Mouse (Mus musculus) C2C12 (cell line): Measurements from ENCODE around the gene Tbc1d16. TPM values are rescaled to one million over a fixed set of nuclear protein-coding genes. Genes with fewer than 3 reads are reported as not detected.

ENCODE experiments used
- H3K27me3 ChIP-seq: one replicate; pipeline ENCODE4 v1.6.1; 2011; ENCODE audit not compliant: control insufficient read depth, insufficient read depth, insufficient read length
- H3K36me3 ChIP-seq: one replicate; pipeline ENCODE4 v1.6.1; 2011; ENCODE audit not compliant: control insufficient read depth, insufficient read depth
- H3K4me3 ChIP-seq: one replicate; pipeline ENCODE4 v1.5.1; 2011; ENCODE audit warnings: mild to moderate bottlenecking, control low read depth; ENCODE audit not compliant: poor library complexity, insufficient read depth, severe bottlenecking
- H3K79me2 ChIP-seq: one replicate; pipeline ENCODE4 v1.6.1; 2011; ENCODE audit not compliant: control insufficient read depth, insufficient read depth
- H3K79me3 ChIP-seq: one replicate; pipeline ENCODE4 v1.6.1; 2011; ENCODE audit warnings: low read depth, control low read depth
- H3ac ChIP-seq: one replicate; pipeline ENCODE3; 2011; ENCODE audit warnings: low read depth; ENCODE audit not compliant: control insufficient read depth, insufficient read length
- CEBPB ChIP-seq: IDR thresholded peaks from one replicate; pipeline ENCODE4 v1.6.1; 2011; ENCODE audit warnings: low read depth, mild to moderate bottlenecking, control low read depth, moderate library complexity
- CTCF ChIP-seq: IDR thresholded peaks from one replicate; pipeline ENCODE4 v1.5.1; 2011; ENCODE audit not compliant: control insufficient read depth, insufficient read depth, insufficient read length
- FOSL1 ChIP-seq: IDR thresholded peaks from one replicate; pipeline ENCODE4 v1.8.0; 2011; ENCODE audit warnings: mild to moderate bottlenecking, low read length; ENCODE audit not compliant: poor library complexity, insufficient read depth, severe bottlenecking
- MAX ChIP-seq: IDR thresholded peaks from one replicate; pipeline ENCODE4 v1.6.1; 2011; ENCODE audit warnings: mild to moderate bottlenecking, control low read depth
- MYOD1 ChIP-seq: IDR thresholded peaks from one replicate; pipeline ENCODE4 v1.6.1; 2011; ENCODE audit warnings: low read depth; ENCODE audit not compliant: control insufficient read depth, insufficient read length
- MYOG ChIP-seq: IDR thresholded peaks from one replicate; pipeline ENCODE4 v1.6.1; 2011; ENCODE audit not compliant: control insufficient read depth, insufficient read length; ENCODE audit errors: extremely low read depth
- USF1 ChIP-seq: IDR thresholded peaks from one replicate; pipeline ENCODE4 v1.6.1; 2011; ENCODE audit warnings: low read depth, mild to moderate bottlenecking, control low read depth, moderate library complexity
- polyA plus RNA-seq: library from polyadenylated mRNA; unstranded; fragments of >200 nt; fragmentation: generic; extraction: Trizol; gene quantifications from one replicate; pipeline ENCODE4 v1.2.1, GENCODE M21; 2012; ENCODE audit warnings: missing spikeins

The Tbc1d16 gene
- polyA plus RNA-seq, 1 experiment: 4.9 TPM

GRCm38 (mm10) chr11:119237007-119237406 lies 8.7 kb upstream of the Tbc1d16 start:
- Histone ChIP-seq H3K4me3 (no peak overlapping the region), H3K36me3 (no peaks in the 10 kb centered on the region), H3K79me2 (no peaks in the 10 kb centered on the region), H3K79me3 (no peaks in the 10 kb centered on the region), H3K27me3 (peaks cover 14% of the 10 kb centered on the region), H3ac (no peak overlapping the region)
- TF ChIP-seq MYOD1: no peak
- TF ChIP-seq CTCF: no peak
- TF ChIP-seq FOSL1: no peak
- no peak for TF ChIP-seq USF1
- no peak for TF ChIP-seq CEBPB
- TF ChIP-seq MYOG: no peak
- TF ChIP-seq MAX: no peak

GRCm38 (mm10) chr11:119236354-119236753 lies 8.1 kb upstream of the Tbc1d16 start:
- Histone ChIP-seq H3K36me3 (no peaks in the 10 kb centered on the region), H3K27me3 (peaks cover 15% of the 10 kb centered on the region)
- no peak for TF ChIP-seq CEBPB
- no peak for TF ChIP-seq MYOD1
- TF ChIP-seq MYOG: no peak
- TF ChIP-seq CTCF: no peak

GRCm38 (mm10) chr11:119235596-119235995 lies 7.3 kb upstream of the Tbc1d16 start:
- TF ChIP-seq CTCF (peak; percentile 19), MYOG (no peak)
- Histone ChIP-seq H3K4me3 (no peak overlapping the region), H3ac (no peak overlapping the region), H3K27me3 (peaks cover 22% of the 10 kb centered on the region), H3K79me2 (no peaks in the 10 kb centered on the region), H3K79me3 (no peaks in the 10 kb centered on the region), H3K36me3 (no peaks in the 10 kb centered on the region)

More at GRCm38 (mm10) chr11:119236354-119236753, 8.1 kb upstream of the Tbc1d16 start:
- Histone ChIP-seq H3K79me3 (no peaks in the 10 kb centered on the region), H3ac (no peak overlapping the region), H3K79me2 (no peaks in the 10 kb centered on the region), H3K4me3 (no peak overlapping the region)

GRCm38 (mm10) chr11:119234770-119235169 lies 6.5 kb upstream of the Tbc1d16 start:
- peaks cover 31% of the 10 kb centered on the region for H3K27me3 ChIP-seq
- H3ac ChIP-seq: no peak overlapping the region
- TF ChIP-seq CTCF: no peak
- H3K4me3 ChIP-seq: no peak overlapping the region
- H3K79me2 ChIP-seq: no peaks in the 10 kb centered on the region
- no peaks in the 10 kb centered on the region for H3K36me3 ChIP-seq
- no peaks in the 10 kb centered on the region for H3K79me3 ChIP-seq

- no peaks in the 10 kb centered on the region for H3K36me3 ChIP-seq
- no peaks in the 10 kb centered on the region for H3K79me2 ChIP-seq
- no peaks in the 10 kb centered on the region for H3K79me3 ChIP-seq
- H3ac ChIP-seq: no peak overlapping the region
- peak overlapping the region; percentile 34 for H3K4me3 ChIP-seq
- TF ChIP-seq CEBPB (no peak), USF1 (peak; percentile 4)
- H3K27me3 ChIP-seq: peaks cover 33% of the 10 kb centered on the region
Observed at GRCm38 (mm10) chr11:119228846-119229626, 737 bp upstream of the Tbc1d16 start.

GRCm38 (mm10) chr11:119227591-119227990 lies 708 bp downstream of the Tbc1d16 start:
- Histone ChIP-seq H3K36me3 (no peaks in the 10 kb centered on the region), H3K27me3 (peaks cover 30% of the 10 kb centered on the region), H3K4me3 (peak overlapping the region; percentile 34), H3K79me3 (no peaks in the 10 kb centered on the region), H3ac (peak overlapping the region; percentile 84), H3K79me2 (no peaks in the 10 kb centered on the region)
- no peak for TF ChIP-seq MYOG
- TF ChIP-seq MAX: no peak
- no peak for TF ChIP-seq MYOD1
- TF ChIP-seq USF1: no peak
- no peak for TF ChIP-seq CTCF
- TF ChIP-seq CEBPB: no peak
- TF ChIP-seq FOSL1: no peak
